Mouse (Mus musculus) granulocyte monocyte progenitor cell, adult 5-6 weeks (primary cell): ENCODE results near the gene Lrrc52. TPM values are rescaled to one million over a fixed set of nuclear protein-coding genes. Genes with fewer than 3 reads are reported as not detected.
A peak's percentile ranks its signal among the peaks of the same experiment; 100 is the strongest.

Source experiments
- ATAC-seq: replicated peaks from 2 replicates; pipeline ENCODE4 v1.8.0; 2016; ENCODE audit warnings: mild to moderate bottlenecking, moderate TSS enrichment, inconsistent platforms; ENCODE audit not compliant: poor library complexity, severe bottlenecking
- total RNA-seq, 2 experiments: library from RNA; stranded (forward) in 1 of 2; stranded (reverse) in 1 of 2; fragments of 200-712, 200-1000 nt in 1 of 2; fragments of >200 nt in 1 of 2; fragmentation: Nextera tagmentation in 1 of 2; gene quantifications; 2 replicates each; pipeline ENCODE4 v1.2.3; 2014 to 2017

Gene Lrrc52
- total RNA-seq (2014; fragmentation: Nextera tagmentation) (not detected in 2 replicates), total RNA-seq (2017) (not detected in 2 replicates)

DNA sequence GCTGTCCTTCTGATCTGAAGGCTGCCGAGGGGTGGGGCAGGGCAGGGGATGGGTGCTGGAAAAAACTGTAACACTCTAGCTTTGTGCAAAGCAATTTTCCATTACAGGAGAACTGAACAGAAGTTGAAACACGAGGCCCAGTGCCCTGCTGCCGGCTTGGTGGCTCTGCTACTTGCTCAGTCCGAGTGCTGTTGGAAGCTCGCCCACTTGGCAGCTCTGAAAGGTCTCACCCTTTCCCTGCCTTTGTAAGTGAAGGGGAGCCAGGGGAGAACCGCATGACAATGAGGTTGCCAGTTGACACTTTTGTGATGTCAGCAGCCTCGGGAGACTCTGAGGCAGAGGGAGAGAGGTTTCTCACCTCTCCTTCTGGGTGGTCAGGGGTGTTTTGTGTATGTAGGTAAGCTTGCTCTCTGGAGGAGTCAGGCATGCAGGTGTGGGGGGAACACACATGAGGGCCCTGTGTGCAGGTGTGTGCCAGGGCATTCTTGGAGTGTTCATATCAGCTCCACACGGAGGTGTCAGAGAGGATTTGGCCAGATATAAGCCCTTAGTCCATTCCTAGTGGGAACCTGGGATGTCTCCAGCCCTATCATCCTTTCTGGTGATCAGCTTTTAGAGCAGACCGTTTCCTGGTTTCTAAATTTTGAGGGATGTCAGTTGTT lies at the start of gene Lrrc52:
TSS of gene Lrrc52 (minus strand) at position 16 of the 662 bp plus-strand sequence.
- no peak for ATAC-seq

DNA sequence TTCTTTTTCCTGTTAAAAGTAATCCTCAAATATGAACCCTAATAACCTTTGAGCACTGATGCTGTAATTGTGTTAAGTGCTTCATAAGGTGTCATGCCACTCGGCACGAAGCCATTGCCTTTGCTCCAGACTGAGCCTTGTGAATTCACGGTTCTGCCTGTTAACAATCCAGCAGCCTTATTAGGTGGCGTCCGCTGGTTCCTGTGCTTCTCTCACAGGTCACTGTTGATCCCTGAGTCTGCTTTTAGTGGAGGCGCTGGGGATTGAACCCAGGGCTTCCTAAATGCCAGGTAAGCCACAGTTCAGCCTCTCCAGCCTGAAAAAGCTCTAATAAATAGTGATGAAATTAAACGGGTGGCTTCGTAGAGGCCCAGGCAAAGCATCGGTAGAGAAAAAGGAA lies 45.0 kb upstream of the Lrrc52 start:
- no peak for ATAC-seq

DNA sequence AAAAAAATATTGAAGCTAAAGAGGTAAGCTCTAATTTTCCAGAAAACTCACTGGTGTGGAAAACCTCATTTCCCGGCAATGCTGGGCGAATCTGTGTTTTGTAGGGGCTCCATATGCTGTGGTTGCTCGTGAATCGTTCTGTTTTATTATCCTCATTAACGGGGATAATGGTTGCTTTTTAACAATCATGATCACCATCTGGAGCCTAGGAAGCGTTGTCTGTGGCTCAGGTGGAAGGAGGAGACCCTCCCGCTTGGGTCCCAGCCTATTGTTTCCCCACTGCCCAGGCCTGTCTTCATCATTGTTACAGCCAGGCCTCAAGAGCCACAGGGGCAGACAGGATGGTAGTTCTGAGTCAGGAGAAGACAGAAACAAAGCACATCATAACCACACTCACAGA lies 39.5 kb upstream of the Lrrc52 start:
- no peak for ATAC-seq

DNA sequence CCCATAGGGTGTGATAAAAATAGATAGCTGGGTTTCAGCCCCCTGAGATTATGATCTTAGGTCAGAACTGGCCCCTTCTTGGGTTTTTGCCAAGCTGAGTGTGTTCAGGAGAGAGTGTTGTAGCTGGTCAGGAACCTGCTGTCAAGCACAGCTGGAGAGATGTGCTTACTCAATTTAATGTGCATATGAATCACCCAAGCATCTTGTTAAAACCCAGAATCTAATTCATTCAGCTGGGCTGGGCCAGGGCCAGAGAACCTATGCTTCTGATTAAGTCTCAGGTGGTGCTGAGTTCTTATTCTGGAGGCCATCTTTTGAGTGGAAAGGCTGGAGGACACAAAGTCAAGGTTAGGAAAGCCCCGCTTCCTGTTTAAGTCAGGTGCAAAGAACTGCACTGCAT lies 38.8 kb upstream of the Lrrc52 start:
- ATAC-seq, result no peak

DNA sequence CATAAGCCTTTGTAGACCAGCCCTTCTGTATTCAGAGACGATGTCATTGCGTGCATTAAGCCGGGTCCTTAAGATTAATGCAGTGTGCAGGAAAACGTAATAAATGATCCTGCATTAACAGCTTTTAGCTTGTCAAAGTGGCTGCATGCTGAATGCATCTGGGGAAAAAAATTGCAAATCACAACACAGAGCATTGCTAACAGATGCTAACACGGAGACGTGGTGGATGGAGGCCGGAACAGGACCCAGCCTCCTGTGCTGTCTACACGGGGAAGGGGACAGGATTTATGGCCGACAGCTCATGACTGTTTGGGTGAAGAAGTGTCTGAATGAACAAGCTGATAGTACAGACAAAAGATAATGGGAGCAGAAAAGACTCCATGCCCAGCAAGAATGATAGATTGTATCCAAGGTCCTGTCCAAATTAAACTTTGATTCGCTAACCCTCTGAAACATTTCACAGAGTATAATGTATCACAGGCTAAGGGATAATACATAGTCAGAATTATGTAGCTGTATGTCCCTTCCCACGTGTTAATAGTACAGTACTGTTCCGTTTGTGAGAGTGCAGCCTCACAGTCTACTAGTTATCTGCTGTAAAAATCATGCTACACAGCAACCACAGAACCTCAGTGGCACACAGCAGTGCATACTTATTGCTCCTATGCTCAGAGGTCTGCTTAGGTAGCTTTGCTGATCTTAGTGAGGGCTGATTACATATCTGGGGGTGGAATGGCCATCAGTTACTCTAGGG lies 32.7 kb upstream of the Lrrc52 start:
- ATAC-seq, result no peak

DNA sequence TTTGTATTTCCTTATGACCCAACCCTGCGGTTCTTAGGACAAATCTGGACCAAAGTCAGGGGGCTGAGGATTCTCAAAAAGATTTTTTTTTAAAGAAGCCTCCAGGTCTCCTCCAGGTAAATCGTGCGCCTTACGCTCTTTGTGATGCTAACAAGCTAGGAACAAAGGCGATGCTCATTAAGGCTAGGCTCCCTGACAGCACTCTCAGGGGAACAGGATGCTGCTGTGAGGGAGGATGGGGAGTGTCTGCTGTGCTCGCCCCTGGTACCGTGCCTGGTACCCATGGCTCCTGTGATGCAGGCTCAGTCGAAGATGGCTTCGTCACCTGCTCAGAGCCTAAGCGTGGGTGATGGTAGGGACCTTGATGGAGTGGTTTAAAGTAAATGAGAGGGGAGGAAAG lies 31.4 kb upstream of the Lrrc52 start:
- no peak for ATAC-seq

DNA sequence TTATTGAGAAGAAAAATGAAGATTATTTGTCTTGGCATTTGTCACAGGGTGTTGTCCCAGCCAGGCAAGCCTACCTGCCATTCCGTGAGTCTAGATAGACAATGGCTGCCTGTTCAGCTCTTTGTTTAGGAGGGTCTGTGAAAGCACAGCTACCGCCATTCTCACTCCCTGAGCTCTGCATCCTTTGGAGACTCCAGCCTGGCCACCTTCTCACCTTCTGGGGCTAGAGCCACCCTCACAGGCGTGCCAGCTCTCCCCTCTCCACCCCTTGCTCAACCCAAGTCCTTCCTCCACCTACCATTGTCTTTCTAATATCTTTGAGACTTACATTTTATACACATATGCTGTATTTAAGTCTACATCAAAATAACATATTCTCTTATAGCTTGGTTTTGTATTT lies 31.0 kb upstream of the Lrrc52 start:
- no peak for ATAC-seq

DNA sequence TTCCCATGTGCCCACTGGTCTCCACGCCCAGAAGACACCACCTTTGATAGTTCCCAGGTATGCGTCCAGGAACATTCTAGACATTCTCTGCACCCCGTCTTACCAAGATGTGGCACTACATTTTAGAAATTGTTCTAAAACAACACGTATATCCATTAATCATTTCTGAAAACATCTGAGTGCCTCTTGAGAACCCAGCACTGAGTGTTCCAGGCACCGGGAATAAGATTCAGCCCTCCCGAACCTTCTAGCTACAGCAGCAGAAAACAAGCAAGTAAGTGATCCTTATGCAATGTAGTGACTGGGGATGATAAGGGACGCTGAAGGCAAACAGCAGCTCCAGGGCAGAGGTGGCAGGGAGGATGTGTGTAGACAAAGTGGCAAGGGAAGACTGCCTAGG lies 24.9 kb upstream of the Lrrc52 start:
- no peak for ATAC-seq

DNA sequence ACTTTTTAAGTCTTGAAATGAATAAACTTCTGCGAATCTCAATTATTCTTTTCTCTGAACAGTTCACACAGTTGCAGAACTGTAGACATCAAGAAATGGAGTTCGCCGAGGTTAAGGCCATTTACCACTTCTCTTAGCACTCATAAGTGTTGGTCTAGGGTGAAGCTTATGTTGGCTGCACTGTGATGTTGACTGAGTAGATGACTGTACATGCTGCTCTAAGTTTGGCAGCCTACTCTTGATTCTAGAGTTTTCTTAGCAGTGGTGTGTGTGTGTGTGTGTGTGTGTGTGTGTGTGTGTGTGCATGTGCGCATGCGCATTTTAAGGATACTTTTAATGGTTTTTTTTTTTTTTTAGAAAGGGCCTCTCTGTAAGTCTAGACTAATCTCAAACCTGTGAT lies 21.4 kb upstream of the Lrrc52 start:
- no peak for ATAC-seq

DNA sequence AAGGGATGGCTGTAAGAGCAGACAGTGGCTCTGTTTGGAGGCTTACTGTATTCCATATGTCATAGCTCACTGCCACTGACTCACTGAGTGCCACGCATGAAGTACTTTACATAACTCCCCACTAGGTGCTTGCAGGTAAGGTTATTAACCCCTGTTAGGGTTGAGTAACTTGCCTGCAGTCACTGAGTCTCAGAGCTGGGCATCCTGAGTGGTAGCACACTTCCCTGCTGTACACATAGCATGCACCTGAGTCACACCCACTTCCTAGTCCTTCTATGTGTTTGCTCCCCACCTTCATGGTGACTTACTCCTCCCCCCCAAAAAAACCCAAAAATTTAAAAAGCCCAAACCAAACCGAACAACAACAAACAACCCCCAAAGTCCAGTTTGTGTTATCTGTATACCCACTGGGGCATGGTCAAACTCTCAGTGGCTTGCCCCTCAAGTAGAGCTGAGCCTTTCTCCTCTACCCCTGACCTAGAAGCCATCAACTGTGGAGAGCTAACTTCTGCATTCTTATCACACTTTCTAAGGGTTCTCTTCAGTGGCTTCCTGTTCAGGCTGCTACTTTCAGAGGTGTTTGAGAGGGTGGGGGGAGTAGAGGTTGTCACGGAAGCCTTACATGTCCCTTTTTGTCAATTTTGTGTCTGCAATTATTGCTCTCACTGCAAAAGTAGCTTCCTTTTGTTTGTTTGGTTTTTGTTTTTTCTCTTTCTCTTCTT lies 20.5 kb upstream of the Lrrc52 start:
- ATAC-seq, result peak; percentile 50

DNA sequence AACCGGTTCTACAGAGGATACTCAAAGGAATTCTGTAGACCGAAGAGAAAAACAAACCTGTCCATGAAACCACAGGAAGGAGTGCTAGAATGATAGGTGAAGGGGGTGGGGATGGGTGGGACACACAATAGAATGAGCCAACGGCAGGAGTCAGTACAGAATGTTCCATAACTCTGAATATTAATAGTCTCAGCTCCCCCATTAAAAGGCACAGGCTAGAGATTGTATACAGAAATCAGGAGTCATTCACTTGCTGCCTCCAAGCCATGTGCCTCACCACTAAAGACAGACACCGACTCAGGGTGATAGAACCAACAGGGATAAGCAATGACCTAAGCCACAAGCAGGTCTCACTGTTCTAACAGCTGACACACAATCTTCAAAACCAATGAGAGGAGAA lies 16.3 kb upstream of the Lrrc52 start:
- ATAC-seq, result no peak

DNA sequence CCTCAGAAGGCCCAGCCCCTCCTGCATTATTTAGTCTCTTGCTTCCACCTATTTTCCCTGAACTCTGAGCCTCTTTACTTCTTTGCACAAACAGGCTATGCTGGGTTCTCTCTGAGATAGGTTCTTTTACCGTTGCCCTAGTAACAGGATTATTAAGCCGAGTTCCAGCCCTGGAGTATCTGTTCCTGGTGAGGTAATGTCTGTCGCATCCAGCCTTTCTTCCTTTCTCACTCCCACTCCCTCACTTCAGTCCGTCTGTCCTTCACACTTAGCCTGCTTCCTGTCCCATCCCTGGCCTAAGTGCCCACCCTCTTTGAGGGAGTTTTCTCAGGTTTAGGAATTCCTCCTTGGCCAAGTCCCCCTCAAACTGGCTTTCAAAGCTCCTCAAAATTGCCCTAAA lies 7.0 kb upstream of the Lrrc52 start:
- no peak for ATAC-seq

DNA sequence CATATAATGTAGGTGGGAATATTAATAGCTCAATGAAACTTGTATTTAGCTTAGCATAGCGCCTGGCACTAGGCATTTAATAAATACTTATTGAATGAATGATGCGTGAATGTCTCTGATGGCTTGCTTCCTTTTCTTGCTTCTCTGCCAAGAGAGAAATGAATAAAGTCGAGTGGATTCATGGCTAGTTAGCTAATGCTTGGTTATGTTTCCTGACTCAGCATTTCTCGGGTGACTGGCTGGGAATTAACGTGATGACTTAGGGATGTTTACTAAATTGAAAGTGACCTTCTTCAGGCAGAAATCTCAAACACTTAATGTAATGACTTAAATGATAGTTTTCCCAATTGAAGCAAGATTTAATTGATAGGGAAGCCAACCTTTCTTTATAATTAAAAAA lies 1.3 kb upstream of the Lrrc52 start:
- no peak for ATAC-seq

DNA sequence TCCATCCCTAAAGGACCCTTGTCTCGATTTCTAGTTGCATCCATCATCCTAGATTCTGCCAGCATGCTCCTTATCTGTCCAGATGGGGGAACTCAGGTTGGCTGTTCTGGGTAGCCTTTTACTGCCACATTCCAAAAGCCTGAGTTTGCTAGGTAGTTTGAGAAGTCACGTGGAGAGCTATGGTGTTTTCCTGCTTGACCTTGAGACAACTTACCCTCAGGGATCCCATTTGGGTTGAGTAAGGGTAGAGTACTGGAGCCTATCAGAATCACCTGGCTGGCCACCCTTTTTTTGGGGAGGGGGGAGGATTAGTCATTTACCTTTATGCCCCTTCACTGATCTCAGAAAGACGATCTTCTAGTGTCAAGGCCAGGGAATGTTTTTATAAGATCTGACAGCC lies 9.3 kb downstream of the Lrrc52 start:
- ATAC-seq, result no peak

DNA sequence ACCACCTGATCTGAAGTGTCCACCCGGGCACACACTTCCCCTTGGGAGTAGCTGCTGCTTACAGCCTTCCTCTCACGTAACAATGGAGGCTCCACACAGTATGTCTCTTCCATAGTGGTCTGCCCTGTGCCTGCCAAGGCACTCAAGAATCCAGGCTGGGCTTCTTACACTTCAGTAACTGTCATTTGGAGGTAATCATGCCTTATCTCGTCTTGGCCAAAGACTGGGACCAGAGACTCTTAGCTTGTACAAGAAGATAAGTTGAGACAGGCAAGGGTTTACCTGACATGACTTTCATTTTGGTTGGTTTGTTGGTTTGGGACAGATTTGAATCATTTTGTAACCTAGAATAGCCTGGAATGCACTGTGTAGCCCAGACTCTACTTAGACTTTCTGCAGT lies 13.5 kb downstream of the Lrrc52 start:
- ATAC-seq, result peak; percentile 37; the same call in 1 of the 2 replicates

DNA sequence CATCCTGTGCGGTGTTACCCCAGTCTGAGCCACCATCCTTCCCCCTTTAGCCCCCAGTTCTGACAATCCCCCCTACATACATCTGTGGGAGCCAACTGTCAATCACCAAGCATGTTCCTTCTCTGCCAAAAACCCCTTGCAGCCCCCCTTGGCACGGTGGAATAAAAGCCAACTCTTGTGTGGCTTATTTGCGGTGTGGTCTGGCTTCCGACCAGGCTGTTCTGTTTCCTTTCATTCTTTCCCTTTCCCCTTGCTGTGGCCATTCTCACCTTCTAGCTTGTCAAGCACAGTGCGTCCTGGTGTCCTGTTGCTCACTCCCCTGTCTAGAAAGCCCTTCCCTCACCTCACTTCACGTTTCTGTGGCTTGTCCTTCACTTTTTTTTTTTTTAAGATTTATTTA lies 14.1 kb downstream of the Lrrc52 start:
- ATAC-seq, result peak; percentile 45

DNA sequence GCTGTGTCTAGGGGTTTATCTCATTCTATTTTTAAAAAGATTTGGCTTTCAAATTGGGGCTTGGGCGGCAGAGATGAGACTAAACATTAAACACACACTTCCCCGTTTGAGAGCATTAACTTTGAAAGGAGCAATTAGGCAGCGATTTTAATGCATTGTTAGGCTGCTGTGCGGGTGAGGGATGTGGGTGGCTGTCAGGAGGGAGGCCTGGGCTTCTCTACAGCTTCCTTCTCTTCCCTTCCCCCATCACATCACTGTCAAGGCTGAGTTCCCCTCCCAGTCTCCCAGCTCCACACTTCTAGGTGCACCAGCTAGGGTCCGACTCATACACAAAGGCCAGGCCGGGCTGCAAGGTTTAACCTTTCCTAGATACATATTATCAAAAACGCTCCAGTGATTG lies 18.0 kb downstream of the Lrrc52 start:
- no peak for ATAC-seq

DNA sequence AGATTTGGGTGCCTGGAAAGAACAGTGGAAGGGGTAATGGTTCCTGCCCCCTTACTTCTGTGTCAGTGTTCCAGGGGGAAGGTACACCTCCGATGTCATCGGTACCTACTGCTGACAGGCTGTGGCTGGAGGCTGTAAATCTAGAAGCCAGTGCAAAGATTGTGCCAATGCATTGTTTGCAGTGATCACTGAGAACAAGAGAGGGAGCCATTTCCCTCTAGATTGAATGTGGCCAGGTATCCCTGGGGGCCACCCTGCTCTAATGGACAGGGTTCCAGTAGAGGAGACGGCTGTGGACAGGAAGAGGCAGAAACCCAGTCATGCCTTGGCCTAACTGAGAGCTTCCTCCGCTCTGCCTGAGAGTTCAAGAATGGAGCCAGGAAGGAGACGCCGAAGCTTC lies 18.5 kb downstream of the Lrrc52 start:
- ATAC-seq, result no peak

DNA sequence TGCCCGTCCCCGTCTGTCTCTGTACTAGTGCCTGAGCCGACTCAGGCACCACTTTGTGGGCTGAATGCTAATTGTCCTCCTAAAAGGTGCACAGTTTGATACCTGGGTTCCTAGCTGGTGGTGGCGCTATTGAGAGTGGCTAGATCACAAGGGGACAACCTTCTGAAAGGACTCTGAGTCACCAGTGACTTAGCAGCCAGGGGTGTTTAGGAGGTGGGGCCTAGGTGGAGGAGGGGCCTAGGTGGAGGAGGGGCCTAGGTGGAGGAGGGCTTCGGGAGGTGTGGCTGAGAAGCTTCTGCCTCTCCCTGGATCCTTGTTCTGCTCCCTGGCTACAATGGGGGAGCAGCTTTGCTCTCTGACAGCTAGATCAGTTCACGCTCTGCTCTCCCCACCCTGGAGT lies 20.1 kb downstream of the Lrrc52 start:
- ATAC-seq, result no peak; the same call in 1 of the 2 replicates

DNA sequence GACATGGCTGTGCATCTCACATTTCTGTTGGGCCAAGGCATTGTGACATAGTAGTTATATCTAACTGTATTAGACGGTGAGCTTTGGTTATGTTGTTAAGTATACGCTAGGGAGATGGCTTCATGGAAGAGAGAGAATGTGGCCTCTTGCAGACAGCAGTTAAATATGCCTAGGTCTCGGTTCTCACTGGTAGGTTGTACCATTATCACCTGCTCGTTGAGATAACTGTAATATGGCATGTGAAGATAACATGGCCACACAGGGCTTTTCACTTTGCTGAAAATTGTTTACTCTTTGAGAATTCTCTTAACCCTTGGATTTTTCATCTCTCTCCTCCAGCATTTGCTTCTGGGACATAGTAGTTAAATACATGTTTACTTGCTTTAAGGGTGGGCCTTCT lies 21.4 kb downstream of the Lrrc52 start:
- ATAC-seq, result no peak

DNA sequence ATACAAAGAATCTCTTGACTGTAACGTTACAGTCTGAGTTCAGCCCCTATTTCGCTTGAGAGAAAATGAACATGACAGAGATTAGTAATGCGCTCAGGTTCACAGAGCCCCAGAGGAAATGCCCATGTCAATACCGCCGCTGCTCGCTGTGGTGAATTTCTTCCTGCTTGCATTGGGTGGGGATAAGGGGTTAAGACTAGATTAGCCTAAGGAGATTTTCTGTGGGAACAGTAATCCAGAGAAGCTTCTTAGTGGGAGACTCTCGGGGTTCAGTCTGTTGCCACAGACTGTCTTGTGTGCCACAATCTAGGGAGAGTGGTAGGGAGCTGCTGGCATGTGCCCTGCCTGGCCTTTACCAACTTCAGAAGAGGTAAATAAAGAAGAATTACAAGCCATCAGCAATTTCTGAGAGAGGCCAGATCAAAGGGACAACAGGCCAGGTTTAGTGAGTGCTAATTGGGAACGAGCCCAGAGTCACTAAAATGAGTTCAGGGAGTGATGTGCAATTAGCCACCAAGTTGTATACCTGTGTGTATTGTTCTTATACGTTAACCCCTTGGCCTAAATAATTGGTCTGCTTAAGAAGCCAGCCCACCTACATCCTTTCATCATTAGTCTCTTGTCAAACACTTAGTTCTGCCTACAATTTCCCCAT lies 28.2 kb downstream of the Lrrc52 start:
- no peak for ATAC-seq
